Mouse (Mus musculus) Muller cell, postnatal 12 days (primary cell): ENCODE measurements at regions not wholly inside any gene's neighbourhood (a gene's known extent, or its start where the extent isn't known, plus 50 kb on each side); places are given as distances from the start of the nearest gene placed in this dataset.

Source experiments
- DNase-seq: peaks from one replicate; pipeline ENCODE4 v3.0.0-alpha.2; 2015; ENCODE audit errors: inconsistent ontology term

- no peak for DNase-seq
These were observed 80.4 kb downstream of the Utp6 start for GRCm38 (mm10) chr11:79881812-79882211.

DNA sequence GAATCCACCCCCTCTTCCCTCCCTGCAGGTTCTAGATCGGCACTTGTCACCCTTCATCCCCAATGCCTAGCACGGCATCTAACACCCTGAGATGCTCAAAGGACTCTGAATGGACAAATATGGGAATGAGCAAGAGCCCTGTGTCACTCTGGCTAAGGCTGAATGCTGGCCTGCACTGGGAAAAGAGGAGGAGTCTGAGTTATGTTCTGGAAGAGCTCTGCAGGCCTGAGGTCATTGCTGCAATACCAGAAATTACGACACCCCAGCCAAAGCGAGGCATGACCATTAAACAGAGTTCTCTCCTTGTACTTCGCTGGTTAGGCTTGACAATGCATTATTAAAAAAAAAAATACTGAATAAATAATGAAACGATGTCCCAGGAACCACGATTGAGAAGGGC, 84.1 kb downstream of the Utp6 start:
- DNase-seq = no peak

DNA sequence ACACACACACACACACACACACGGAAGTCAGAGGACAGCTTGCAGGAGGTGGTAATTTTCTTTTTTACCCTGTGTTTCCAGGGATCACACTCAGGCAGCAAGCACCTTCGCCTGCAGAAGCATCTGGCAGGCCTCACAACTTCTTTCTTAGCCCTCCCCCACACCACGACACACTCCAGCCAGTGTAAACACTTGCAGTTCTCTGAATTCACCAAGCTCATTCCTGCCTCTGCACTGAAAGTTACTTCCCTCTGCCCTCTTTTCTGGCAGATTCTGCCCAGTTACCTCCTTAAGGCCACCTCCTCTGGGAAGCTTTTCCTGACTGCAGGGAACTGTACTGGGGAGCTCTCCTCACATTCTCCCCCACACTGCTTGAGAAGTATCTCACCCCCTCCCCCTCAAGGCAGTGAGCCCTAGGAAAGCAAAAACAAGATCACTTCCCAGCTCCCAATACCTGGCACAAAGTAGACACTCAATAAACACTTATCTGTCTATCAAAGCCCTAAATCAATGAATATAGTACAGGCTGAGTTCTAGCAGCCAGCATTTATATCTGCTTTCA, 84.9 kb downstream of the Utp6 start:
- DNase-seq = no peak

- DNase-seq = no peak
These were observed 90.2 kb downstream of the Utp6 start for GRCm38 (mm10) chr11:79871783-79872628.

GRCm38 (mm10) chr11:79870189-79870588, 92.0 kb downstream of the Utp6 start:
- peak; percentile 14 for DNase-seq

DNA sequence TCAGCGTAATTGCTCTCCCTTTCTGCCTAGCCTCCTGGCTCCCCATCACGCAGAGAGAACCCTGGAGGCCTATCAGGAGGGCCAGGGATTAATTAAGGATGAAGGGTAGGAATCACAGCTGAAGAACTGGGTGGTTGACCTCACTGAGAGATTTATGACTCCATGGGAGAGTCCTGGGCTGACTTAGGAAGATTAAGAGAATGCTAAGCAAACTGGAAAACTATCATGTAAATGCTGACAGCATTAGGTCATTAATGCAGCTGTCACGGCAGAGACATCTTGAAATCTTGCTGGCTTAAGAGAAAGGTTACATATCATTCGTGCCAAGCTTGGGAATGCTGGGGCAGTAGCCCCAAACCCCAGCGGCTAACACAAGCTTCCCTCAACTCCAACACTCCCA, 93.2 kb downstream of the Utp6 start:
- DNase-seq = no peak

DNA sequence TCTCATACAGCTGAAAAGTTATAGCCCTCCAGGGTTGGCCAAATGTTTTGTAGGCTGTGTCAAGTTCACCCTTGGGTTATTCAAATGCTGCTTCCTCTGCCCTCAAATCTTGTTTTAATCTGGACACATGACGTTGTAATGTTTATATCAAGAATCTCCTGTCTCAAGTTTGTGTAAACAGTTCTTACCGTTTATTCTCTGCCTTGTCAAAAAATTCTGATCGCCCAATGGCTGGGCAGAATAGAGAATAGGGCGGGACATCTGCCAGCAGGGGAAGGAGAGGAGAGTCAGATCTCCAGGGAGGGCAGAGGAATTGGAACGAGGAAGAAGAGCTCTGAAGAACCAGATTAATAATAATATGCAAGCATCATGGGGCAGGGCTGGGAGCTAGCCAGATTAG, 97.4 kb downstream of the Utp6 start:
- no peak for DNase-seq

GRCm38 (mm10) chr11:79863487-79864175, 98.6 kb downstream of the Utp6 start:
- no peak for DNase-seq

DNA sequence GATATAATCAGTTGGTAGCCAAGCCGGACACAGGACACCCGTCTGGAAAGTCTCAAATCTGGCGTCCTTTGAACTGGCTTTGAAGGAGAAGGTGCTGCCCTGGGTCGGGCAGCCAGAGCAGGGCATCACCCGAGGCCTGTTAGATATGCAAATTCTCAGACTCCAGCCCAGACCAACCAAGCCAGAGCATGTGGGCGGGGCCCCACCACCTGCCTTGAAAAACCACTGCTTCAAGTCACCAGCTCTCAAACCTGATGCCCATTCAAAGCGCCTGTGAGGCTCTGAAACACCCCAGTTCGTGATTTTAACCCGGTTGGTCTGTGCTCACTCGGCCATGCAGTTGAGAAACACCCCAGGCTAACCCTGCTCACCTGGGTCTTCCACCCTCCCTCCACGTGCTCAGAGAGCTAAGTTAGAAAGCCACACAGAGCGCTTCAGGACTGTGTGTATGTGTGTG, 101.6 kb downstream of the Utp6 start:
- no peak for DNase-seq

DNA sequence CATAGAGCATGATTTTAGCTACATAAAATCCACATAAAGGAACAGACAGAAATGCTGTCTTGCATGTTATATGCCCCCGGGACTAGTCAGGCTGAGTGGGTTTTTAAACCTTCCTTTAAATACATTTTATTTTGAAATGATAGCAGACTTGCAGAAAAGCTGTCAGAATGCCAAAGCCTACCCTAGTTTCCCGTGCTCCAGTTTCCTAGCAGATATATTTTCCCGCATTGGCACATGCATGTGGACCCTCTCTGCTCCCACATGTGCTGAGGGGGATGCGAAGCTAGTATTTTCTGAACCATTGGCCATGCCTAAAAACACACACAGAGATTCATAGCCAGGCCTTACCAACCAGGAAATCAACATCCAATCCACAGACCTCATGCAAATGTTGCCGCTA, 105.8 kb downstream of the Utp6 start:
- DNase-seq = no peak

- no peak for DNase-seq
These were observed 112.6 kb downstream of the Utp6 start for GRCm38 (mm10) chr11:79849545-79849944.

DNA sequence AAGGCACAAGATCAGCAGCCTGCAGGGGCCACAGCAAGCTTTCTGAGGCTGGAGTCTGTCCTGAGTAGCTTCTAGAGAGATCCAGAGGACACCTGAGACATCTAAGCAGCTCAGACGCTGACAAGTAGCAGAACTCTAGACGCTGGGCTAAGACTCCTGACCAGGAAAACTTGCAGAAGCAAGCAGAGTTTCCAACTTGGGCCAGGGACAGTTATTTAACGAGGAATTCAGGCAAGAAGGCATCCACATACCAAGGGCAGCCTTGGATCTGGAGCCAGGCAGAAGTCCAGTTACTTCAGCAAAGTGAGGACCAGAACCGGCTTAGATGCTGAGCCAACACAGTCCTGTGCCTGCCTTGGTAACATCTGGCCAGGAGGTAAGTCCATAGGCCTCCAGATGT, 117.8 kb downstream of the Utp6 start:
- no peak for DNase-seq

- no peak for DNase-seq
These were observed 119.2 kb downstream of the Utp6 start for GRCm38 (mm10) chr11:79843021-79843420.

- no peak for DNase-seq
These were observed 122.2 kb downstream of the Utp6 start for GRCm38 (mm10) chr11:79839973-79840372.

GRCm38 (mm10) chr11:79838051-79838450, 124.1 kb downstream of the Utp6 start:
- no peak for DNase-seq

- DNase-seq = no peak
These were observed 124.9 kb downstream of the Utp6 start for GRCm38 (mm10) chr11:79837076-79837990.

GRCm38 (mm10) chr11:79835873-79836272, 126.3 kb downstream of the Utp6 start:
- DNase-seq = no peak

- DNase-seq = no peak
These were observed 128.4 kb downstream of the Utp6 start for GRCm38 (mm10) chr11:79833817-79834216.

DNA sequence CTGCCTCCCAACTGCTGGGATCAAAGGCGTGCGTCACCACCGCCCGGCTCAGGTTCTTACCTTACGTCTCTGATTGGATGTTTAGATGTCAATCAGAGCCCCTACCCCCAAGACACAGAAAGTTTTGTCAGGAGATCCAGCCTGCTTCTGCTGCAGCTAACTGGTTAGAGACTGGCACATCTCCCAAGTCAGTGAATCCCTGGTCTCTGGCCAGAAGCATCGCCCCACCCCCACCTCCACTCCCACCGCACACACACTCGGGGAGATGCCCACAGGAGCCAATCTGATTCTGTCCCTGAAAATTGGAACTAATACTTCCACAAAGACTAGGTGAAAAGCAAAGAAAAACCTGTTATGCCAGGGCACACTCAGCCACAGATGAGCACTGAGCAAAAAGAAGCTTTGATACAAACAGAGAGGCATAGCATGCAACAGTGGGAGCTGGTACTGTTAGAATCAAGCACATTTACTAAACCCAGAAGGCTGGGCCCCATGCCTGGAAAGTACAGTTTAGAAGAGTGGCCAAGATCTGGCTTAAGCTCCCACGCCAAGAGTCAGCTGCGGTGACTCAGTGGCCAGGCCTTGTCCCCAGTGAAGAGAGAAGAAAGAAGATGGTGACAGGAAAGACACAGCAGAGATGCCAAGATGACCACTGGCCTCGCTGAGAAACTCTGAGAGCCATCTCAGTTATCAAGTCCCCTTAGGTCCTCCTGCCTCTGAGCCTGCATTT, 130.4 kb downstream of the Utp6 start:
- peak; percentile 42 for DNase-seq

DNA sequence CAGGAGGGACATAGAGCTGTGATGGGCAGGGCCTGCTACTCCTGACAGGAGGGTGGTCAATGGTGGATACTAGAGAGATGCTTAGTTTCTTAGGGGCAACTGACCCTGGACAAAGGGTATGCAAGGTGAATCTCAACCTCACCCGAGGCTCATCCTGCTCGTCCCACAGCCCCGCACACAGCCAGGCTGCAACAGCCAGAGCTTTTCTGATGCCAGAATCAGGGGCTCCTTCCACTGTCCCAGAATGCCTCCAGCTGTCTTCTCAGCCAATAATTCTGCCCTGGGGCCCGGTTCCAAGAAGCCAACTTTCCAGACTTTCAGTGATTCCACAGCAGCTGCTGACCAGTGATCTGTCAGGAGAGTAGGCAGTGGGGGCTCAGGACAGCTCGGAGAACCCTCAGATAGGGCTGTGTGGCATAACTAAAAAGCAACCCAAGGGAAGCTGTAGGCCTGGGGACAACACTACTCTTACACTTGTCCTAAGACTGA, 131.6 kb downstream of the Utp6 start:
- no peak for DNase-seq

- no peak for DNase-seq
These were observed 135.2 kb downstream of the Utp6 start for GRCm38 (mm10) chr11:79827034-79827433.
